Mouse (Mus musculus) hindbrain, embryonic 13.5 days (tissue): Measurements from ENCODE around the gene Iars. TPM values are rescaled to one million over a fixed set of nuclear protein-coding genes. Genes with fewer than 3 reads are reported as not detected.
A peak's percentile ranks its signal among the peaks of the same experiment; 100 is the strongest.

Source experiments
- ATAC-seq: fragments of 200-750 bp; cut with Nextera tagmentation; 2 replicates; pipeline ENCODE4 v1.8.0; 2017; ENCODE audit warnings: moderate TSS enrichment; ENCODE audit not compliant: low FRiP score
- H3K27ac ChIP-seq: fragments of 300-500 bp; sonication (generic); 2 replicates; pipeline ENCODE4 v1.5.1; 2015; ENCODE audit warnings: inconsistent platforms, mild to moderate bottlenecking, moderate library complexity
- H3K27me3 ChIP-seq: fragments of 300-500 bp; sonication (generic); 2 replicates; pipeline ENCODE4 v1.6.1; 2015; ENCODE audit warnings: mild to moderate bottlenecking, inconsistent platforms
- H3K36me3 ChIP-seq: fragments of 300-500 bp; sonication (generic); 2 replicates; pipeline ENCODE4 v1.6.1; 2015; ENCODE audit warnings: mild to moderate bottlenecking, inconsistent platforms
- H3K4me1 ChIP-seq: fragments of 300-500 bp; sonication (generic); replicated peaks from 2 replicates; pipeline ENCODE4 v1.6.1; 2015; ENCODE audit warnings: inconsistent platforms
- H3K4me2 ChIP-seq: fragments of 300-500 bp; sonication (generic); 2 replicates; pipeline ENCODE4 v1.6.1; 2015; ENCODE audit warnings: inconsistent platforms, mild to moderate bottlenecking, moderate library complexity
- H3K4me3 ChIP-seq: fragments of 300-500 bp; sonication (generic); 2 replicates; pipeline ENCODE4 v1.5.1; 2015; ENCODE audit warnings: mild to moderate bottlenecking, inconsistent platforms
- H3K9ac ChIP-seq: fragments of 300-500 bp; sonication (generic); 2 replicates; pipeline ENCODE4 v1.6.1; 2015; ENCODE audit warnings: mild to moderate bottlenecking, inconsistent platforms
- H3K9me3 ChIP-seq: fragments of 300-500 bp; sonication (generic); 2 replicates; pipeline ENCODE4 v1.6.1; 2016; ENCODE audit warnings: inconsistent platforms
- WGBS: fragments of 180-500 bp; shearing (Covaris S2); methylation state at CpG from one replicate; pipeline ENCODE4 v1.1.7; 2015; 5-methylcytosine and 5-hydroxymethylcytosine counted together
- polyA plus RNA-seq: library from polyadenylated mRNA; unstranded; fragments of >200 nt; fragmentation: Nextera tagmentation; extraction: Ambion mirVana; gene quantifications from 2 replicates; pipeline ENCODE4 v1.2.1, GENCODE M21; 2015

Gene Iars
- polyA plus RNA-seq = 53.3 and 54.9 TPM in 2 replicates

- Histone ChIP-seq H3K27ac (peak within 1 kb of the TSS; percentile 74), H3K4me3 (peak within 1 kb of the TSS; percentile 89), H3K27me3 (no peaks in the 10 kb centered on the region), H3K4me2 (peak within 1 kb of the TSS; percentile 94), H3K36me3 (peaks cover 22% of the 10 kb centered on the region), H3K4me1 (peaks cover 30% of the 10 kb centered on the region), H3K9me3 (no peaks in the 10 kb centered on the region), H3K9ac (peak within 1 kb of the TSS; percentile 89)
- ATAC-seq = peak; percentile 100
- WGBS = 5% methylated on average over 26 of the region's 26 CpGs
Observed at GRCm38 (mm10) chr13:49681351-49682232, at the start of gene Iars. Gene Iars, plus strand, starts transcription at chr13:49682100.

- Histone ChIP-seq H3K4me3 (no peak overlapping the region), H3K9ac (no peak overlapping the region), H3K27ac (no peak overlapping the region), H3K36me3 (no peaks in the 10 kb centered on the region), H3K4me2 (no peak overlapping the region), H3K27me3 (no peaks in the 10 kb centered on the region), H3K9me3 (no peaks in the 10 kb centered on the region), H3K4me1 (no peaks in the 10 kb centered on the region)
- 89% methylated on average over 2 of the region's 2 CpGs for WGBS
- no peak for ATAC-seq
Observed at GRCm38 (mm10) chr13:49639965-49640364, 41.9 kb upstream of the Iars start.

GRCm38 (mm10) chr13:49642650-49643049 is 39.2 kb upstream of the Iars start:
- ATAC-seq = no peak
- H3K9me3 ChIP-seq = no peaks in the 10 kb centered on the region
- WGBS = 74% methylated on average over 6 of the region's 6 CpGs

GRCm38 (mm10) chr13:49643669-49644362 is 38.1 kb upstream of the Iars start:
- Histone ChIP-seq H3K27me3 (no peaks in the 10 kb centered on the region), H3K36me3 (no peaks in the 10 kb centered on the region), H3K4me2 (no peak overlapping the region), H3K4me3 (no peak overlapping the region), H3K9me3 (no peaks in the 10 kb centered on the region), H3K27ac (no peak overlapping the region), H3K9ac (no peak overlapping the region), H3K4me1 (no peaks in the 10 kb centered on the region)
- no peak for ATAC-seq

More at GRCm38 (mm10) chr13:49642650-49643049, 39.2 kb upstream of the Iars start:
- Histone ChIP-seq H3K4me1 (no peaks in the 10 kb centered on the region), H3K27me3 (no peaks in the 10 kb centered on the region), H3K4me2 (no peak overlapping the region), H3K9ac (no peak overlapping the region), H3K36me3 (no peaks in the 10 kb centered on the region), H3K4me3 (no peak overlapping the region), H3K27ac (no peak overlapping the region)

- Histone ChIP-seq H3K27me3 (no peaks in the 10 kb centered on the region), H3K9ac (no peak overlapping the region), H3K27ac (no peak overlapping the region), H3K4me1 (no peaks in the 10 kb centered on the region), H3K9me3 (no peaks in the 10 kb centered on the region), H3K4me2 (no peak overlapping the region), H3K4me3 (no peak overlapping the region), H3K36me3 (no peaks in the 10 kb centered on the region)
- 88% methylated on average over 2 of the region's 2 CpGs for WGBS
- ATAC-seq = no peak
Observed at GRCm38 (mm10) chr13:49644731-49645529, 37.0 kb upstream of the Iars start.

GRCm38 (mm10) chr13:49646019-49646418 is 35.9 kb upstream of the Iars start:
- H3K9ac ChIP-seq = no peak overlapping the region
- no peaks in the 10 kb centered on the region for H3K27me3 ChIP-seq
- no peak overlapping the region for H3K4me3 ChIP-seq
- no peaks in the 10 kb centered on the region for H3K9me3 ChIP-seq
- WGBS = 83% methylated on average over 1 of the region's 1 CpGs
- no peak overlapping the region for H3K4me2 ChIP-seq
- no peak for ATAC-seq
- no peaks in the 10 kb centered on the region for H3K4me1 ChIP-seq
- H3K36me3 ChIP-seq = no peaks in the 10 kb centered on the region
- H3K27ac ChIP-seq = no peak overlapping the region

- no peak for ATAC-seq
- H3K9ac ChIP-seq = no peak overlapping the region
- WGBS = 45% methylated on average over 2 of the region's 2 CpGs
Observed at GRCm38 (mm10) chr13:49651136-49651535, 30.8 kb upstream of the Iars start.

GRCm38 (mm10) chr13:49651781-49652351 is 30.0 kb upstream of the Iars start:
- no peaks in the 10 kb centered on the region for H3K27me3 ChIP-seq
- H3K27ac ChIP-seq = no peak overlapping the region
- WGBS = 4% methylated on average over 4 of the region's 4 CpGs
- peaks cover 16% of the 10 kb centered on the region for H3K4me1 ChIP-seq
- no peaks in the 10 kb centered on the region for H3K9me3 ChIP-seq
- H3K4me2 ChIP-seq = peak overlapping the region; percentile 88
- peaks cover 3% of the 10 kb centered on the region; the same call in 1 of the 2 replicates for H3K36me3 ChIP-seq
- H3K4me3 ChIP-seq = peak overlapping the region; percentile 79
- ATAC-seq = no peak
- peak overlapping the region; percentile 68; the same call in 1 of the 2 replicates for H3K9ac ChIP-seq

More at GRCm38 (mm10) chr13:49651136-49651535, 30.8 kb upstream of the Iars start:
- Histone ChIP-seq H3K4me1 (peaks cover 16% of the 10 kb centered on the region), H3K4me2 (no peak overlapping the region), H3K27ac (no peak overlapping the region), H3K36me3 (peaks cover under 1% of the 10 kb centered on the region; the same call in 1 of the 2 replicates), H3K4me3 (no peak overlapping the region), H3K9me3 (no peaks in the 10 kb centered on the region), H3K27me3 (no peaks in the 10 kb centered on the region)

GRCm38 (mm10) chr13:49652481-49653179 is 29.3 kb upstream of the Iars start, which contains the start of the genes Cenpp and Nol8:
Gene Cenpp, minus strand, starts transcription at chr13:49652785.
Gene Nol8, plus strand, starts transcription at chr13:49653078.
- Histone ChIP-seq H3K27me3 (no peaks in the 10 kb centered on the region), H3K4me1 (peaks cover 16% of the 10 kb centered on the region), H3K27ac (no peak within 1 kb of the TSS), H3K9ac (peak within 1 kb of the TSS; percentile 73), H3K4me3 (peak within 1 kb of the TSS; percentile 79), H3K9me3 (no peaks in the 10 kb centered on the region), H3K36me3 (peaks cover 7% of the 10 kb centered on the region; the same call in 1 of the 2 replicates), H3K4me2 (peak within 1 kb of the TSS; percentile 88)
- WGBS = under 1% methylated on average over 68 of the region's 68 CpGs
- peak; percentile 100 for ATAC-seq

- peaks cover 7% of the 10 kb centered on the region; the same call in 1 of the 2 replicates for H3K36me3 ChIP-seq
- peak overlapping the region; percentile 73 for H3K9ac ChIP-seq
- WGBS = under 1% methylated on average over 16 of the region's 16 CpGs
- H3K4me1 ChIP-seq = peaks cover 16% of the 10 kb centered on the region
- no peaks in the 10 kb centered on the region for H3K27me3 ChIP-seq
- peak overlapping the region; percentile 79 for H3K4me3 ChIP-seq
- ATAC-seq = peak; percentile 88
- H3K27ac ChIP-seq = no peak overlapping the region
- no peaks in the 10 kb centered on the region for H3K9me3 ChIP-seq
- peak overlapping the region; percentile 80 for H3K4me2 ChIP-seq
Observed at GRCm38 (mm10) chr13:49653180-49653541, 28.7 kb upstream of the Iars start.

- ATAC-seq = no peak
- Histone ChIP-seq H3K4me1 (peaks cover 11% of the 10 kb centered on the region), H3K27me3 (no peaks in the 10 kb centered on the region), H3K4me2 (no peak overlapping the region), H3K36me3 (peaks cover 48% of the 10 kb centered on the region), H3K9ac (no peak overlapping the region), H3K27ac (no peak overlapping the region), H3K9me3 (no peaks in the 10 kb centered on the region), H3K4me3 (no peak overlapping the region)
- 93% methylated on average over 2 of the region's 2 CpGs for WGBS
Observed at GRCm38 (mm10) chr13:49677793-49678192, 4.1 kb upstream of the Iars start.
